Mouse (Mus musculus) adrenal gland, adult 2 months (tissue): Measurements from ENCODE around the gene Zfp788. TPM values are rescaled to one million over a fixed set of nuclear protein-coding genes. Genes with fewer than 3 reads are reported as not detected.
"Not testable (repeated sequence)": the region's sequence is repeated elsewhere in the genome, so short reads cannot be mapped to it uniquely, and the experiment has no call there.

Experiments used
- DNase-seq: peaks from one replicate; pipeline ENCODE4 v3.0.0; 2021
- long read RNA-seq: library from polyadenylated mRNA; stranded (forward); transcript quantifications from one replicate; pipeline ENCODE4 v2.0.0, GENCODE M21; 2021
- polyA plus RNA-seq: library from polyadenylated mRNA; depleted of rRNA; stranded (reverse); fragments of >200 nt; gene quantifications from 2 replicates; pipeline ENCODE4 v1.2.3, GENCODE M21; 2012; rRNA removed
- total RNA-seq, 2 experiments: library from RNA; stranded (reverse); gene quantifications; 2 replicates each; pipeline ENCODE4 v1.2.3; 2021

Zfp788 gene
- total RNA-seq (10 to 100 TPM; 10.1 to 14.8 TPM), polyA plus RNA-seq (0.12 and 0.36 TPM in 2 replicates)
- long read RNA-seq, partial matches to known transcripts: 0 of 4 reads
- long read RNA-seq, other reads (novel, unspliced or antisense): 1 of 4 reads

GRCm38 (mm10) chr7:41632409-41633220, at the start of gene Zfp788:
Gene Zfp788, plus strand, starts transcription at chr7:41633203.
- DNase-seq: peak; percentile 96

GRCm38 (mm10) chr7:41587831-41588230, 45.2 kb upstream of the Zfp788 start:
- not testable (repeated sequence) for DNase-seq

GRCm38 (mm10) chr7:41598615-41599014, 34.4 kb upstream of the Zfp788 start:
- no peak for DNase-seq

- DNase-seq: peak; percentile 95
Measured at GRCm38 (mm10) chr7:41599034-41599813, 33.8 kb upstream of the Zfp788 start, which contains the start of gene 2610021A01Rik. Gene 2610021A01Rik, plus strand, starts transcription at chr7:41599230.

GRCm38 (mm10) chr7:41599932-41600548, 33.0 kb upstream of the Zfp788 start:
- no peak for DNase-seq

GRCm38 (mm10) chr7:41611654-41612053, 21.3 kb upstream of the Zfp788 start:
- DNase-seq: no peak

- DNase-seq: not testable (repeated sequence)
Measured at GRCm38 (mm10) chr7:41616241-41616640, 16.8 kb upstream of the Zfp788 start.

- peak; percentile 93 for DNase-seq
Measured at GRCm38 (mm10) chr7:41633221-41633984, 400 bp downstream of the Zfp788 start.

- not testable (repeated sequence) for DNase-seq
Measured at GRCm38 (mm10) chr7:41674326-41674725, 41.3 kb downstream of the Zfp788 start.

Other genes starting within 250 kb of the Zfp788 start
- gene AI987944, start 239.8 kb upstream of the Zfp788 start, total RNA-seq: 10 to 100 TPM; 13.5 to 15.7 TPM
- 1.5 TPM in 2 replicates for gene AI987944, start 239.8 kb upstream of the Zfp788 start, polyA plus RNA-seq
- under 1 TPM; 0.14 to 0.31 TPM for gene Vmn2r57, start 184.5 kb upstream of the Zfp788 start, total RNA-seq
- 0.04 and 0.11 TPM in 2 replicates for gene Vmn2r57, start 184.5 kb upstream of the Zfp788 start, polyA plus RNA-seq
- gene Gm20449, start 133.8 kb upstream of the Zfp788 start, total RNA-seq: under 1 TPM in 1 of 2 experiments, not detected in 1; 0.09 TPM
- gene Gm20449, start 133.8 kb upstream of the Zfp788 start, polyA plus RNA-seq: not detected in 2 replicates
- gene AW146154, start 133.3 kb upstream of the Zfp788 start, total RNA-seq: 1 to 10 TPM; 7.2 to 8.6 TPM
- 1.1 and 1.6 TPM in 2 replicates for gene AW146154, start 133.3 kb upstream of the Zfp788 start, polyA plus RNA-seq
- under 1 TPM; 0.35 to 0.48 TPM for gene Gm6871, start 59.5 kb upstream of the Zfp788 start, total RNA-seq
- not detected in 2 replicates for gene Gm6871, start 59.5 kb upstream of the Zfp788 start, polyA plus RNA-seq
- 10 to 100 TPM; 13.4 to 14.4 TPM for gene 2610021A01Rik, start 34.0 kb upstream of the Zfp788 start, total RNA-seq
- 0.82 and 1.6 TPM in 2 replicates for gene 2610021A01Rik, start 34.0 kb upstream of the Zfp788 start, polyA plus RNA-seq
- not detected for gene Vmn2r58, start 239.5 kb downstream of the Zfp788 start, total RNA-seq
- gene Vmn2r58, start 239.5 kb downstream of the Zfp788 start, polyA plus RNA-seq: not detected in 2 replicates